Mouse (Mus musculus): ENCODE results near the gene 4932438H23Rik. TPM values are rescaled to one million over a fixed set of nuclear protein-coding genes. Genes with fewer than 3 reads are reported as not detected.
A peak's percentile ranks its signal among the peaks of the same experiment; 100 is the strongest.

4932438H23Rik gene
- polyA plus RNA-seq (2015; fragmentation: Nextera tagmentation; extraction: Ambion mirVana), result 0.59 and 0.69 TPM in 2 replicates

DNA sequence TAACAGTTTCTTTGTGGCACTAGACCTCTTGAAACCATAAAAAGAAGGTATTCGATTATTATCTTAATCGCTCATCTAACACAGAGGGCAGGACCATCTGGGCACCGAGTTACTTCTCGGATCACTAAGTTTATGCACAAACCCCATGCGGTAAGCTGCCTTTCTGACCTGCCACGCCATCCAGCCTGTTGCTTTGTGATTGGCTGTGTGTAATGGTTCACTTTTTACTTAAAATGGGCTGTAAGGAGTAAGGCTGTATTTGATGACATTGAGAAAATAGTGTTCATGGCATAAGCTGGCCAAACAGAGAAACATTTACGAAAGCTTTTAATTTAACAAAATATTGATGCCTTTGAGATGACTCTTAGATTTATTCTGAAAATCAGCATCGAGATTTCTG is at the start of gene 4932438H23Rik:
Gene 4932438H23Rik, minus strand, starts transcription at position 101 of the 400 bp plus-strand sequence.
- WGBS, result 85% methylated on average over 8 of the region's 8 CpGs
- Histone ChIP-seq H3K36me3 (no peaks in the 10 kb centered on the region), H3K27me3 (peaks cover 13% of the 10 kb centered on the region; the same call in 1 of the 2 replicates), H3K4me1 (replicated peaks) (peaks cover 11% of the 10 kb centered on the region; the same call in 1 of the 2 replicates), H3K9me3 (no peaks in the 10 kb centered on the region), H3K9ac (no peak within 1 kb of the TSS), H3K4me2 (no peak within 1 kb of the TSS), H3K4me3 (no peak within 1 kb of the TSS), H3K27ac (replicated peaks) (no peak within 1 kb of the TSS)
- ATAC-seq (ENCODE audit: low FRiP score, low read depth), result no peak

DNA sequence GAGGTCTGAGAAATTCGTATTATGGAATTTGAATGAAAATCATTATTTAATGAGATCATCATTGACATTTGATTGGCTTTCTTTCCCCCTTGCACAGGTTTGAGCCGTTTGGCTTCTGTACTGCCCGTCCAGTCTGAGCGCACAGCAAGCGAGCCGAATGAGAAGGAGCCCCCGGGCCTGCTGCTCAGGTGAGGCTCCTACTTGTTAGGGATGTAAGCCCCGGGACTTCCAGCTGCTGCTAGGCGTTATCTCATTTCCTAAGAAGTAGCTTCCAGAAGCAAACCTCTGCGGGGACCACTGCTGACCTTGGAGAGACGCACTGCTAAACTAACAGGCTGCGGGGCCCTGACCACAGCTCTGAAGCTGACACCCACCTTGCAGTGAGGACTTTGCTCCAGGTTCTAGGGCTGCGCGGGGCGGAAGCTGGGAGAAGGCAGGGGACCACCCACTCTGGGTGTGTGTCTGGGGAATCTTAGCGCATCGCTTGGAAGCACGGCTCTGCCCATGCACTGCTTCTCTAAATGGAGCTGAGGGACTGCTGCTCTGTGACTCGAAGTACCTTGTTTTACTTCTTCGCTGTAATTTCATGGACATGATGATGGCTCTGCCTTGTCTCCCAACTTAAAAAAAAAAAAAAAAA is 46.2 kb upstream of the 4932438H23Rik start:
- ATAC-seq (ENCODE audit: low FRiP score, low read depth), result no peak
- Histone ChIP-seq H3K27ac (replicated peaks) (no peak overlapping the region), H3K4me3 (no peak overlapping the region), H3K27me3 (peaks cover 76% of the 10 kb centered on the region), H3K4me2 (no peak overlapping the region), H3K36me3 (no peaks in the 10 kb centered on the region), H3K4me1 (replicated peaks) (peaks cover 17% of the 10 kb centered on the region), H3K9ac (no peak overlapping the region), H3K9me3 (no peaks in the 10 kb centered on the region)
- 20% methylated on average over 20 of the region's 20 CpGs for WGBS

DNA sequence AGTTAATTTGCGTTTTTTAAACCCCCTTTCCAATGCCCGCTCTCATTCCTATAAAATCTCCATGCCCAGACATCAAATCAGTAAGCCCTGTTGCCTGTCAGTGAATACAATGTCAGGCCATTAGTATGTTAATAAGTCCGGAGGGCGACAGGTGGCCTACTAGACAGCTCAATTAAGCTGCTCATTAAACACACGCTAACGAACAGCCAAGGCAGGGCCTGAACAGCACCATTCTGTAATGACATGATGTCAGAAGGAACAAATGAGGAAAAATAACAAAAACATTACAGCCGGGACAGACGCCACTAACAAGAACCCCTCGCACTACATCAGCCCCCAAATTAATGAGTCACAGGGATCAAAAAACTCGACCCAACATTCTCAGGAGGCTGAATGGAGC is 45.5 kb upstream of the 4932438H23Rik start:
- peak; percentile 75; the same call in 1 of the 2 replicates for ATAC-seq (ENCODE audit: low FRiP score, low read depth)
- Histone ChIP-seq H3K27me3 (peaks cover 79% of the 10 kb centered on the region), H3K27ac (replicated peaks) (no peak overlapping the region), H3K4me3 (no peak overlapping the region), H3K9me3 (no peaks in the 10 kb centered on the region), H3K9ac (no peak overlapping the region), H3K4me2 (peak overlapping the region; percentile 16; the same call in 1 of the 2 replicates), H3K36me3 (no peaks in the 10 kb centered on the region), H3K4me1 (replicated peaks) (peaks cover 17% of the 10 kb centered on the region)
- 6% methylated on average over 10 of the region's 10 CpGs for WGBS

DNA sequence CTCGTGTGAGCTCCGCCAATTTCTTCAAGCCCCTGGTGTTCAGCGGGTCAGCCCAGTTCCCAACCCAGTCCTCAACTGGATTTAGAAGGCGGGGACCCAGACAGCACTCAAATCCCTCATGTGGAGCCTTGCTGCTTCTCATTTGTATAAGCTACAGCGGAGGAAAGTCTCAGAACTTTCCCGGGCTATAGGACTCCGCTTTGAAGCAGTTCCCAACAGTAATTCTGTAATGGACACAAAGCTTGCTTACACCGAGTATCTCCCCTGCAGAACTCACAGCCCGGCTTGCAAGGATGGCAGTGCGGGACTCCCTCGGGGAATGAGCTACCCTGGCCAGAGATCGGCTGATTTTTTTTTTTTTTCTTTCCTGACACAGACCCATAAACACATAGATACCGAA is 45.1 kb upstream of the 4932438H23Rik start:
- WGBS, result 2% methylated on average over 13 of the region's 13 CpGs

DNA sequence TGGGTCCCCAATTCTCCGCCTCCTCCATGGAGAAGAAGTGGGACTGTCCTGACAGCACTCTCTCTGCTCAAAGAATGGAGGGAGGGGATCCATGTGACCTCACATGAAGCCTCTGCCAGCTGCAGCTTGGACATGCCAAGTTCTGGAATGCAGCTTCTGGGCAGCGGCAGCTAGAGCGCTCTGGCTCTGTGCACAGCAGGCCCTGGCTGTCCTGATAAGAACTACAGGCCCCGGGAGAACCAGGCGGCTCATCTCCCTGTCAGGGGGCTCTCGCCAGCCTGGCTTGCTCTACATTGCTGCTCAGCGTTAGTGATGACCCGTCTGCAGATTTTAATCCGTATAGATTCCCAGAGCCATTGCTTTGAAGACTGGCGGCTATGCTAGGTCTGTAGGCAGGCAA is 44.6 kb upstream of the 4932438H23Rik start:
- Histone ChIP-seq H3K4me3 (no peak overlapping the region), H3K9ac (no peak overlapping the region), H3K9me3 (no peaks in the 10 kb centered on the region), H3K27ac (replicated peaks) (0 out of 2 replicates have a peak overlapping the region, but pooled peaks have one; percentile 24), H3K4me1 (replicated peaks) (peaks cover 17% of the 10 kb centered on the region), H3K4me2 (0 out of 2 replicates have a peak overlapping the region, but pooled peaks have one; percentile 3), H3K36me3 (no peaks in the 10 kb centered on the region), H3K27me3 (peaks cover 84% of the 10 kb centered on the region)
- 18% methylated on average over 10 of the region's 10 CpGs for WGBS
- ATAC-seq (ENCODE audit: low FRiP score, low read depth), result no peak

More for the DNA sequence above, 45.1 kb upstream of the 4932438H23Rik start:
- peaks cover 17% of the 10 kb centered on the region for H3K4me1 ChIP-seq (replicated peaks)
- no peaks in the 10 kb centered on the region for H3K9me3 ChIP-seq
- no peak; the same call in 1 of the 2 replicates for ATAC-seq (ENCODE audit: low FRiP score, low read depth)
- no peak overlapping the region for H3K9ac ChIP-seq
- H3K4me3 ChIP-seq, result no peak overlapping the region
- H3K4me2 ChIP-seq, result peak overlapping the region; percentile 16; the same call in 1 of the 2 replicates
- H3K36me3 ChIP-seq, result no peaks in the 10 kb centered on the region
- H3K27me3 ChIP-seq, result peaks cover 80% of the 10 kb centered on the region
- 0 out of 2 replicates have a peak overlapping the region, but pooled peaks have one; percentile 24 for H3K27ac ChIP-seq (replicated peaks)

DNA sequence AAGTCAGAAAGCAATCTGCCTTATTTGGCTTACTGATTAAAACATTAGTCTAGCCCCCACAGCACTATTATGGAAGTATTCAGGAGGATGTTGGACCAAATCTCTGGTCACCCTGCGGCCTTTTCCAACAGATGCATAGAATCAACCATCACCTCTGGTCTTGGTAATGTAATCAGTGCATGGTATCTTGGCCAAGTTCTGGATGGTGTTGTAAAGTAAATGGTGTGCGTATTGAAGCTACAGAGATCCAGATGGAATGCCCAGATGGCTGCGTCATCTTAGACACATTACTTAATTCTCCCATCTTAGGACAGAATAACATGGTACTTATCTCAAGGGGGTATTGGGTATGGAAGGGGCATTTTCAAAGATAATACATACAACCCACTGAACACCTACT is 43.8 kb upstream of the 4932438H23Rik start:
- H3K4me2 ChIP-seq, result no peak overlapping the region
- ATAC-seq (ENCODE audit: low FRiP score, low read depth), result no peak
- 92% methylated on average over 3 of the region's 3 CpGs for WGBS
- no peak overlapping the region for H3K4me3 ChIP-seq
- no peaks in the 10 kb centered on the region for H3K9me3 ChIP-seq
- H3K4me1 ChIP-seq (replicated peaks), result peaks cover 17% of the 10 kb centered on the region
- no peak overlapping the region for H3K27ac ChIP-seq (replicated peaks)
- no peaks in the 10 kb centered on the region for H3K36me3 ChIP-seq
- H3K9ac ChIP-seq, result no peak overlapping the region
- peaks cover 79% of the 10 kb centered on the region for H3K27me3 ChIP-seq

DNA sequence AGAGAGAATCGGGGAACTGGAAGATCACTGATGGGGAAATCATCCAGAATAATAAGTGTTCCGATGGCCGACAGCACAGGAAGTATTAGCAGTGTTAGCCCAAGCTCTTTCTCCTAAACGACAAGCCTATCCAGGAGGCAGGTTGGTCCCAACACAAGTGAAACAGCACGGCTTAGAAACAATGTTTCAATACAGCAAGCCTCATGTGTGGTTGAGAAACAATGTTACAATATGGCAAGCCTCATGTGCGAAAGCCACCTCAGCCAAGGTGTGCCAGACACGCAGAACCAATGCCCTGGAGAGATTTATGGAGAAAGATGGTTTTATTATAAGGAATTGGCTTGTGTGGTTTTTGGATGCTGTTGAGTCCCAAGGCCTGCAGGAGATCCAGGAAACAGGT is 43.2 kb upstream of the 4932438H23Rik start:
- Histone ChIP-seq H3K27ac (replicated peaks) (no peak overlapping the region), H3K4me3 (no peak overlapping the region), H3K27me3 (peaks cover 74% of the 10 kb centered on the region), H3K36me3 (no peaks in the 10 kb centered on the region), H3K4me2 (no peak overlapping the region), H3K4me1 (replicated peaks) (peaks cover 17% of the 10 kb centered on the region), H3K9ac (no peak overlapping the region), H3K9me3 (no peaks in the 10 kb centered on the region)
- 94% methylated on average over 7 of the region's 7 CpGs for WGBS
- ATAC-seq (ENCODE audit: low FRiP score, low read depth), result no peak

DNA sequence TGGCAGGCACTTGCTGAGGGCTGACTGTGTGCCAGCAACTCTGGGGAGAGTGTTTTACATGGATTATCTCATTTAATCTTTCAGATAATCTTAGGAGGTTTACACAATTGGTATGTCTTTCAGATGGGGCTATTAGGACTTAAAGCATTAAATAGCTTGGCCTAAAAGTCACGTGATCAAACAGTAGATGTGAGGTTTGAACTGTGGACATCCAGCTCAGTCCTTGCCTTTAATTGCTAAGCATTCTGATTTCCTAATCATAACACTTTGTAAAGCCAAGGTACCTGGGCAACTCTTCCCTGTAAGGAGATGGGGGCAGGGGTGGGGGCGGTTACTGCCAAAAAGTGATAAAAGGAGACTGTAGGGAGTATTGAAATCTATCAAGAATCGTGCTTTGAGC is 41.7 kb upstream of the 4932438H23Rik start:
- H3K4me2 ChIP-seq, result no peak overlapping the region
- peaks cover 72% of the 10 kb centered on the region for H3K27me3 ChIP-seq
- H3K36me3 ChIP-seq, result no peaks in the 10 kb centered on the region
- WGBS, result 88% methylated on average over 3 of the region's 3 CpGs
- no peak for ATAC-seq (ENCODE audit: low FRiP score, low read depth)
- no peak overlapping the region for H3K4me3 ChIP-seq
- H3K4me1 ChIP-seq (replicated peaks), result peaks cover 17% of the 10 kb centered on the region
- H3K27ac ChIP-seq (replicated peaks), result no peak overlapping the region
- no peak overlapping the region for H3K9ac ChIP-seq
- H3K9me3 ChIP-seq, result no peaks in the 10 kb centered on the region

DNA sequence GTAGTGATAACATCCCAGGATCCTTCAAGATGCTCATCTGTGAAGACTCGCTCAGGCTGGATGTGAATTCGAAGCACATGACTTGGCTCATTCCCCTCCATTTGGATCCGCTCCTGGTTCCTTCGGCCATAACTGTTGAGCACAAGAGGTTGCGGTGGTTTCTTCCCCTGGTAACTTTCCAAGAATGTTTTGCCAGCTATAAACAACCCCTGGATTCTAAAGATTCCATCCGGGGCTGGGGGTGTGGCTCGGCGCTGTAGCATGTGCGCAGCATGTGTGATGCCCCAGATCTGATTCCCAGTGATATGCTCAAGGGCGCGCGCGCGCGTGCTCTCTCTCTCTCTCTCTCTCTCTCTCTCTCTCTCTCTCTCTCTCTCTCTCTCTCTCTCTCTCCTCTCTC is 35.0 kb upstream of the 4932438H23Rik start:
- no peaks in the 10 kb centered on the region for H3K36me3 ChIP-seq
- peaks cover 41% of the 10 kb centered on the region for H3K27me3 ChIP-seq
- ATAC-seq (ENCODE audit: low FRiP score, low read depth), result no peak

DNA sequence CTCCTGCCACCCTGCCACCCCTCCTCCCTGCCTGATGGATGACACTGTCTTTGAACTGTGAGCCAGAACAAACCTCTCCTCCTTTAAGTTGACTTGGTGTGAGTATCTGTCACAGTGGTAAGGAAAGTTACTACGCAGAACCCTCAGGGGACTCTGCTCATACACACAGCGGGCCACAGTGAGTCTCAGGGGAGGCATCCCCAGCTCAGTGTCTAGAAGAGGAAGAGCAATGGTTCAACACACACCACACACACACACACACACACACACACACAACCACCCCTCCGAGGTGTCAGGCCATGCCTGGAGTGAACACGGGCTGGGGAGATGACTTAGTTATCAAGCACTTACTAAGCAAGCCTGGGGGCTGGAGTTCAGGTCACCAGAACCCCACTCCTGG is 33.5 kb upstream of the 4932438H23Rik start:
- H3K4me3 ChIP-seq, result no peak overlapping the region
- ATAC-seq (ENCODE audit: low FRiP score, low read depth), result no peak
- WGBS, result 85% methylated on average over 4 of the region's 4 CpGs

More for the DNA sequence above, 35.0 kb upstream of the 4932438H23Rik start:
- H3K27ac ChIP-seq (replicated peaks), result no peak overlapping the region
- 86% methylated on average over 15 of the region's 15 CpGs for WGBS
- H3K4me3 ChIP-seq, result no peak overlapping the region
- no peaks in the 10 kb centered on the region for H3K4me1 ChIP-seq (replicated peaks)
- H3K9me3 ChIP-seq, result no peaks in the 10 kb centered on the region
- no peak overlapping the region for H3K9ac ChIP-seq
- H3K4me2 ChIP-seq, result no peak overlapping the region

DNA sequence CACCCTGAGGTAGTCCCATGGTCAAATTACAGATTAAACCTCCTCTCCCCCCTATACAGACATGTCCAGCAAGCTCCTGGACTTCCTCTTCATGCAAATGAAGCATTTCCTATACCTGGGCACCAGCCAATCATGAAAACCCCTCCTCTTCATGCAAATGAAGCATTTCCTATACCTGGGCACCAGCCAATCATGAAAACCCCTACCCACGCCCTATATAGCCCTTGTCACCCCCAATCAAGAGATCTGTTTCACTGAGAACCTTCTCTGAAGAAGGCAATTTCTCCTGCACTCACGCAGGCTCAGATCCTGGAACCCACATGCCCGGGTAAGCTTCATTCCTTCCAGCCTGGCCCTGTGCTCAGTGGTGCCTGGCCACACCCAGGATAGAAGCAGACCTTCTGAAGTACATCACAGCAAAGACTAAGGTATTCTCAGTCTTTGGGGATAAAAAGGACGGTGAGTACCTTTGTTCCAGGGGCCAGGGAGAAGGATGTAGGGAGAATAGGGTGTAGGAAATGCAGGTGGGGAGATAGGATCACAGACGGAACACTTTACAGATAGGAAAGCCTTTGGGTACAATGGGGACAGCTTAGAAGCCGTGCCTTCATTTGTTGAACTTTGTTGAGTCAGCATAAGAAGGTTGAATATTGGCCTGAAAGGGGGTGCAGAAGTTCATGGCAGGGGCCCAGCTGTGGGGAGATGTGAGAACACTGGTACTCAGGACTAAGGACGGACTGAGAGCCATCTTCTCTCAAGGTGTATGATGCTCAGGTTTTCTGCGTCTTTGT is 32.0 kb upstream of the 4932438H23Rik start:
- Histone ChIP-seq H3K4me2 (no peak overlapping the region), H3K9ac (no peak overlapping the region), H3K36me3 (no peaks in the 10 kb centered on the region), H3K4me3 (no peak overlapping the region), H3K9me3 (no peaks in the 10 kb centered on the region), H3K27me3 (peaks cover 31% of the 10 kb centered on the region), H3K4me1 (replicated peaks) (no peaks in the 10 kb centered on the region), H3K27ac (replicated peaks) (no peak overlapping the region)
- 83% methylated on average over 8 of the region's 8 CpGs for WGBS
- ATAC-seq (ENCODE audit: low FRiP score, low read depth), result no peak

More for the DNA sequence above, 33.5 kb upstream of the 4932438H23Rik start:
- no peaks in the 10 kb centered on the region for H3K36me3 ChIP-seq
- H3K4me1 ChIP-seq (replicated peaks), result no peaks in the 10 kb centered on the region
- no peak overlapping the region for H3K4me2 ChIP-seq
- H3K9ac ChIP-seq, result no peak overlapping the region
- no peaks in the 10 kb centered on the region for H3K9me3 ChIP-seq
- peaks cover 38% of the 10 kb centered on the region for H3K27me3 ChIP-seq
- no peak overlapping the region for H3K27ac ChIP-seq (replicated peaks)

DNA sequence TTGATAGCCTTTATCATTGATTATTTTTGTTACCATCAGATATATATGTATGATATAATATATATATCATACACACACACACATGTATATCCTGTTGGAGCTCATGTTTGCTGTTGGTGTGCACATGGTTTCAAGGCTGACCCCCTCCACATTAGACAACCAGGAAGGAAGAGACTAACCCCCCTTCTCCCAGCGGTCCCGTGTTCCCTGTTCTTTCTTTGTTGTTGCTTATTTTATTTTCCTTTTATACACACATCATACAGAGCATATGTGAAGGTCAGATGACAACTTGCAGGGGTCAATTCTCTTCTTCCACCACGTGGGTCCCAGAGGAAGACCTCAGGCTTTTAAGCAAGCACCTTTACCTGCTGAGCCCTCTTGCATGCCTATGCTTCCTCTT is 29.3 kb upstream of the 4932438H23Rik start:
- H3K9me3 ChIP-seq, result no peaks in the 10 kb centered on the region
- no peak for ATAC-seq (ENCODE audit: low FRiP score, low read depth)
- 76% methylated on average over 3 of the region's 3 CpGs for WGBS
- H3K36me3 ChIP-seq, result no peaks in the 10 kb centered on the region
- no peaks in the 10 kb centered on the region for H3K4me1 ChIP-seq (replicated peaks)
- H3K4me2 ChIP-seq, result no peak overlapping the region
- H3K4me3 ChIP-seq, result no peak overlapping the region
- H3K27me3 ChIP-seq, result peaks cover 29% of the 10 kb centered on the region
- no peak overlapping the region for H3K9ac ChIP-seq
- H3K27ac ChIP-seq (replicated peaks), result no peak overlapping the region
